Mouse (Mus musculus) frontal cortex, adult 2 months (tissue): ENCODE results near the gene Gm49358. TPM values are rescaled to one million over a fixed set of nuclear protein-coding genes. Genes with fewer than 3 reads are reported as not detected.

Experiments
- DNase-seq, 2 experiments: peaks; one replicate each; pipeline ENCODE4 v3.0.0; 2022; ENCODE audit warnings: low spot score in 1 of 2; ENCODE audit errors: extremely low spot score in 1 of 2
- polyA plus RNA-seq: library from polyadenylated mRNA; depleted of rRNA; stranded (reverse); fragments of >200 nt; gene quantifications from 2 replicates; pipeline ENCODE4 v1.2.3, GENCODE M21; 2012; rRNA removed

Gene Gm49358
- polyA plus RNA-seq, 1 experiment, result not detected

DNA sequence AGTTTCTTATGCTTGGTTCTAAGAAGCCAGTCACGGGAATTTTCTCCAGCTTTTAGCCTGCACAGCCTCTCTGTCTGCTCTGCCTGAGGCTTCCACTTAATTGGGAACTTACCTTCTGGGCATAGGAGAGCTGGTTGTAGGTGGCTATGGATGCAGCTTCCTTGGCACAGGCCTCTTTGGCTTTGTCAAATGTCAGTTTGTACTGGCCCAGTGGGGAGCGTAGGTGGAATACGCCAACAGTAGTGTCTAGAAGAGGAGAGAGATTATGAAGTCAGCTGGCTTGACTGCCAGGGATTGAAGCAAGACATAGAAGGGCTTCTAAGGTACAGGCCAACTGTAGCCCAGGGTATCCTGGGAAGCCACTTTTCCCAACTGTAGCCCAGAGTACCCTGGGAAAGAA, 89.7 kb downstream of the Gm49358 start:
- DNase-seq, result no peak

DNA sequence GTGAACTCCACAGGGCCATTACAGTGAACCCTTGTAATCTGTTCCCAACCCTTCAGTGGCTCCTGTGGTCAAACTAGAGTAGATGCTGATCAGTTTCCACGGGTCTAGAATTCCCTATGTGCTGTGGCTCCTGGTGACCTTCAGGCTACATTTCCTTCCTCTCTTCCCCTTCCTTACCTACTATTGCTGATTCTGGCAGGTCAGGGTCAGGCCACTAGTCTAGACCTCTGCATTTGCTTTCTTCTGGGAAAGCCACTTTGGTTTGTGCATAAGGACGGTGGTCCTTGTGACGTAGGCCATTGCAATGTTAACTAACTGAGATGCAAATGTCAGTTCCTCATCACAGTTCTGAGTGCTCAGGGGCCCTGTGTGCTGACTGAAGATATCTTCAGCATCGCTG, 96.6 kb downstream of the Gm49358 start:
- no peak for DNase-seq

DNA sequence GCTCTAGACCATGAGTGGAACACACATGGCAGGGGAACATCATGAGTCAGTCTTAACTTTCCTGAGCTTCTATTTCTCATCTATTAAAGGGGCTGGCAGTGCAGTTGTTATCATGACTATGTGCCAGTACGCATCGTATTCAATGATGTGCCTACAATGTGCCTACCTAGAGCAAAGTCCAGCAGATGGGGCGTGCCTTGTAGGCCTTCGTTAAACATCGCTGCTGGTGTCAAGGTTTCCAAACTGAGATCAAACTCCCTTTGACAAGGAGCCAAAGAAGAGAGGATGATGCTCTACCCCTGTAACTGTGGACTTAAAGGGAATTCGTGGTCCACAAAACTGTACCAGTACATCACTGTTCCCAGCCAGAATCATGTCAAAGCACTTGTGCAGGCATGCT, 98.7 kb downstream of the Gm49358 start:
- DNase-seq, result no peak

DNA sequence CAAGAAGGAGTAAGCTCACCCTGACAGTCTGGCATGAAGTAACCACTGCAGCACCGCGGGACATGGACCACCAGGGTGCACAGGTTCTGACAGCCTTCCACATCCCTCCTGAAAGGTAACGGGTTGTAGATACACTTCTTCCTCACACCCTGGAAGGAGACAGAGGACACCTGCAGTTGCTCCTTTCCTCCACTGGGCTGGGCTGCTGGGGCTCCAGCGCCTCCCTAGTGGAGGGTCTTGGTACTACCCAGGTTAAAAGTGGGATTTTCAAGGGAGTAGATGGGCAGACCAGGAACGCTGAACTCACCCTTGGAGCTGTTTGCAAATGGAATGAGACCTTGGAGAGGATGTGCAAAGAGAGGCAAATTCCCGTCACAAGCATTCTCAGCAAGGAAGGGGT, 99.7 kb downstream of the Gm49358 start:
- DNase-seq, result no peak

DNA sequence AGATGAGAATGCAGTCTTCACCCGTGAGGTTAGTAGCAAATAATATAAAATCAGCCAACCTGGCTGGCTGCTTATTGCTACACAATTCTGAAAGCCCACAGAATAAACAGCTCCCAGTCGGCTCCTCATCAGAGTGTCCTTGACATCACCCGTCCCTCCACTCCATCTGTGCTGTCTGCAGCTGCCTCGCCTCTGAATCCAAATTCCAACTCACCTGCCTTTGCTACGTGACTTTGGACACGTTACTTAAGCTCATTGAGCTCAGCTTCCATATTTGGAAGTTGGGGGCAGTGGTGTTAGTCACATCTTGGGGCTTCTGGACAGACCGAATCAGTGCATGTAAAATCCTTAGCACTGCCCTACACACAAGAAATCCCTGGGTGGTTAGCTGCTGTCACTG, 108.3 kb downstream of the Gm49358 start:
- no peak for DNase-seq

DNA sequence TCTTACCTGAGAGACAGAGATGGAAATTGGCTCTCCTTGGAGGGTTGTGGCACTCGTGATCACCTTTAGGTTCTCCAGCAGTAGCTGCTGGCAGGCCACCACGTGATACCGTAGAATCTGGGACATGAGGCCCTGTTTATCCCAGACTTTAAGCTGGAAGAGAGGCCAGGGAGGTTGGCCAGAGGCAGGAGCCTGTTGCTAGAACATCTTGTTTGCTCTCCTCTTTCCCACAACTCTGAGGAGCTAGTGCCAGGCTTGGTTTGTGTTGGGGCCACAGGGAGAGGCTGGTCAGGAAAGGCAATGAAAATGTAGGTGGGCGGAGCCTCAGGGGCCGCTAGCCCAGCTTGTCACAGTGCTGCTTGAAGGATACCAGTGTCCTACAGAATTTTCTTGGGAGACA, 108.8 kb downstream of the Gm49358 start:
- DNase-seq, result no peak

DNA sequence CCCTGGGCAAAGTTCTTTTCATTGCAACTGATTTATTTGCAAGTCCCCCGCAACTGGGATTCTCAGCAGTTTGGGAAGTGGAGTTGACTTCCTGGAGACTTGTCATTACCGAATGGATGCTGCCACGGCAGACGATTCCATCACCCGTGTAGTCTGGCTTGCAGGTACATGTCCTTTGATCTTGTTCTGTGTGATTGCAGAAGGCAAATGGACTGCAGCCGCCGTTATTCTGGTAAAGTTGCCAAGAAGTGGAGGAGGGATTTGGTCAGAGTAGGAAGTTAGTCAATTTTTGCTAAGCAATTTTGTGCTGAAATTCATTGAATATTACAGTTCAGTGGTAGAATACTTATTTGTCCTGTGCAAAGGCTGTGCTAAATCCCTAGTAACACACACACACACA, 114.9 kb downstream of the Gm49358 start:
- no peak for DNase-seq

DNA sequence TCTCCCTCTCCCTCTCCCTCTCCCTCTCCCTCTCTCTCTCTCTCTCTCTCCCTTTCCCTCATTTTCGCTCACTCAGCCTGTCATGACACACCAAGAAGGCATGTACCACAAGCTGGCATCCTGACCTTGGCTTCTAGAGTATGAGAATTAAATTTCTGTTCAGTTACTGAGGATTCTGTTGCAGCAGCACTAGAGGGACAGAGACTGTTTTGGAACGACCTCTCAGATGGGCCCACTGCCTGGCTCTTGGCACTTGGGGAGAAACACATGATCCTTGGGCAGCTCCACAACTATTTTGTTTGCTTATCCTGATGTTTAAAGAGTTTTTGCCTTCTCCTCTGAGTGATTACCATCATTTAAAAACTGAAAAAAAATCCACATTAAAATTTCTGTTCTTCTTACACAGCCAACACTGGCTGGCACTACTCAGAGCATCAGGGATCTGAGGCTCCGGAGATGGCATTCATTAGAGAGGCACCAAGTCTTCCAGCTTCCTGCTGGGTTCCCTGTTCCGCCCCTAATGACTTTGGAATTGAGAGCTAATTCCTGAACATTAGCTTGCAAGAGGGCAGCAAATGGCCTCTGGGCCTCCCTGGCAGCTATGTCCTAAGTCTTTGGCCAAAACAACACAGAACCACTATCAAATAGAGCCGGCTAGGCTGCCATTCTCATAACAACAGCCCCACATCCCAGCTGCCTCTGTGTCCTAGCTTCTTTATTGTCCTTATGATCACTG, 116.5 kb downstream of the Gm49358 start:
- DNase-seq, result no peak

DNA sequence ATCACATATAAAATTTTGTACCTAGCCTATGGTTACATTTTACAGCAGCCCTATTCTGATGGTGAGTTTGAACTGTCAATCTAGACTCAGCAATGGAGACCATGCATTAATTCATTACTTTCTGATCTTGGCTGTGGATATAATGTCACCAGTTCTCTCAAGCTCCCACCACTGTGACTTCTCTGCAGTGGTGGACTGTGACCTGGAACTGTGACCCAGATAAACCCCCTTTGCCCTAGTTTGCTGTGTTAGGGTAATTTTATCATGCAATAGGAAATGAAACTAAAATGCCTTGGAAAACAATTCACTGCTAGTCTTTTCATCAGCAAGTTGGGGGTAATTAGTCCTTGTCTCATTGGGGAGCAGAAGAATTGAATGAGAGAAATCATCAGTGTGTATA, 117.7 kb downstream of the Gm49358 start:
- DNase-seq, result no peak

Other genes starting within 250 kb of the Gm49358 start
- 188 and 199 TPM in 2 replicates for gene Hsp90b1, start 58.5 kb upstream of the Gm49358 start, polyA plus RNA-seq
- gene Ttc41, start 58.2 kb upstream of the Gm49358 start, polyA plus RNA-seq, result 2.2 and 3.3 TPM in 2 replicates
- gene Nt5dc3, start 15.0 kb downstream of the Gm49358 start, polyA plus RNA-seq, result 34.4 and 34.7 TPM in 2 replicates
- 0.08 and 0.19 TPM in 2 replicates for gene Stab2, start 244.1 kb downstream of the Gm49358 start, polyA plus RNA-seq